Mouse (Mus musculus) E14TG2a.4 (cell line): ENCODE results near the gene Krt76.

Source experiments
- H3K27me3 ChIP-seq: 2 replicates; pipeline ENCODE4 v1.6.1; 2014; ENCODE audit warnings: low read length, control low read depth; ENCODE audit not compliant: insufficient read depth
- H3K36me3 ChIP-seq: 2 replicates; pipeline ENCODE4 v1.6.1; 2014; ENCODE audit warnings: low read length, control low read depth; ENCODE audit not compliant: insufficient read depth
- H3K4me1 ChIP-seq: replicated peaks from 2 replicates; pipeline ENCODE4 v1.6.1; 2014; ENCODE audit warnings: low read depth, low read length, control low read depth
- H3K4me3 ChIP-seq: replicated peaks from 2 replicates; pipeline ENCODE4 v1.5.1; 2014; ENCODE audit warnings: mild to moderate bottlenecking, low read length
- H3K9me3 ChIP-seq: 2 replicates; pipeline ENCODE4 v1.6.1; 2014; ENCODE audit warnings: low read length, control low read depth
- CTCF ChIP-seq: conservative IDR thresholded peaks from 2 replicates; pipeline ENCODE4 v1.5.1; 2014; ENCODE audit warnings: low read length
- NANOG ChIP-seq: IDR thresholded peaks from 2 replicates; pipeline ENCODE4 v1.6.1; 2014; ENCODE audit warnings: borderline replicate concordance, low read length, mixed read lengths
- POU5F1 ChIP-seq: IDR thresholded peaks from 2 replicates; pipeline ENCODE4 v1.6.1; 2014; ENCODE audit warnings: low read length, borderline replicate concordance

Krt76 gene

GRCm38 (mm10) chr15:101855732-101856131 is 37.0 kb downstream of the Krt76 start:
- Histone ChIP-seq H3K4me3 (no peak overlapping the region), H3K9me3 (no peaks in the 10 kb centered on the region), H3K36me3 (no peaks in the 10 kb centered on the region), H3K4me1 (peaks cover 39% of the 10 kb centered on the region), H3K27me3 (peaks cover 90% of the 10 kb centered on the region)
- TF ChIP-seq CTCF (no peak), POU5F1 (no peak), NANOG (no peak)

- Histone ChIP-seq H3K9me3 (no peaks in the 10 kb centered on the region), H3K27me3 (peaks cover 90% of the 10 kb centered on the region), H3K36me3 (no peaks in the 10 kb centered on the region), H3K4me1 (peaks cover 28% of the 10 kb centered on the region), H3K4me3 (no peak overlapping the region; the same call in 1 of the 2 replicates)
- no peak for TF ChIP-seq POU5F1
- TF ChIP-seq NANOG, result no peak
- no peak for TF ChIP-seq CTCF
Measured at GRCm38 (mm10) chr15:101854294-101854693, 38.4 kb downstream of the Krt76 start.

GRCm38 (mm10) chr15:101852571-101852970 is 40.1 kb downstream of the Krt76 start:
- Histone ChIP-seq H3K4me1 (peaks cover 18% of the 10 kb centered on the region), H3K36me3 (no peaks in the 10 kb centered on the region), H3K9me3 (no peaks in the 10 kb centered on the region), H3K4me3 (no peak overlapping the region), H3K27me3 (peaks cover 92% of the 10 kb centered on the region)
- peak; percentile 91 for TF ChIP-seq NANOG
- TF ChIP-seq CTCF, result no peak

GRCm38 (mm10) chr15:101850694-101851093 is 42.0 kb downstream of the Krt76 start, which contains the start of gene Krt1:
Gene Krt1 (minus strand): TSS chr15:101850794.
- H3K4me3 ChIP-seq, result no peak within 1 kb of the TSS
- no peaks in the 10 kb centered on the region for H3K36me3 ChIP-seq
- peaks cover 93% of the 10 kb centered on the region for H3K27me3 ChIP-seq
- no peaks in the 10 kb centered on the region for H3K9me3 ChIP-seq
- no peak for TF ChIP-seq CTCF
- TF ChIP-seq POU5F1, result no peak
- TF ChIP-seq NANOG, result no peak
- peaks cover 23% of the 10 kb centered on the region for H3K4me1 ChIP-seq

GRCm38 (mm10) chr15:101845971-101846403 is 46.7 kb downstream of the Krt76 start:
- Histone ChIP-seq H3K4me1 (peaks cover 13% of the 10 kb centered on the region), H3K4me3 (peak overlapping the region; percentile 72), H3K9me3 (no peaks in the 10 kb centered on the region), H3K36me3 (no peaks in the 10 kb centered on the region), H3K27me3 (peaks cover 80% of the 10 kb centered on the region)
- TF ChIP-seq POU5F1 (no peak), NANOG (no peak), CTCF (no peak)

- Histone ChIP-seq H3K36me3 (no peaks in the 10 kb centered on the region), H3K4me1 (peaks cover 13% of the 10 kb centered on the region), H3K4me3 (no peak overlapping the region), H3K27me3 (peaks cover 69% of the 10 kb centered on the region), H3K9me3 (no peaks in the 10 kb centered on the region)
- TF ChIP-seq NANOG (no peak), POU5F1 (no peak), CTCF (no peak)
Measured at GRCm38 (mm10) chr15:101843192-101843591, 49.5 kb downstream of the Krt76 start.

- H3K4me3 ChIP-seq, result no peak overlapping the region
- H3K36me3 ChIP-seq, result no peaks in the 10 kb centered on the region
- TF ChIP-seq CTCF (peak; percentile 28), POU5F1 (no peak)
- peaks cover 5% of the 10 kb centered on the region for H3K4me1 ChIP-seq
- no peaks in the 10 kb centered on the region for H3K9me3 ChIP-seq
- peaks cover 12% of the 10 kb centered on the region; the same call in 1 of the 2 replicates for H3K27me3 ChIP-seq
Measured at GRCm38 (mm10) chr15:101834784-101835328, 57.9 kb downstream of the Krt76 start.
